Mouse (Mus musculus) heart, postnatal 0 days (tissue): ENCODE data around the gene Jazf1.

Experiments used
- CTCF ChIP-seq: IDR thresholded peaks from 2 replicates; pipeline ENCODE4 v1.5.1; 2016; ENCODE audit warnings: antibody characterized with exemption, control low read depth, low read depth
- EP300 ChIP-seq: IDR thresholded peaks from 2 replicates; pipeline ENCODE4 v1.6.1; 2016; ENCODE audit warnings: antibody characterized with exemption, low read depth

GRCm38 (mm10) chr6:52824977-52825482 lies 243.4 kb downstream of the Jazf1 start:
- TF ChIP-seq CTCF, result no peak
- no peak for TF ChIP-seq EP300
